Mouse (Mus musculus): ENCODE measurements around the gene Cadps.

Cadps gene

DNA sequence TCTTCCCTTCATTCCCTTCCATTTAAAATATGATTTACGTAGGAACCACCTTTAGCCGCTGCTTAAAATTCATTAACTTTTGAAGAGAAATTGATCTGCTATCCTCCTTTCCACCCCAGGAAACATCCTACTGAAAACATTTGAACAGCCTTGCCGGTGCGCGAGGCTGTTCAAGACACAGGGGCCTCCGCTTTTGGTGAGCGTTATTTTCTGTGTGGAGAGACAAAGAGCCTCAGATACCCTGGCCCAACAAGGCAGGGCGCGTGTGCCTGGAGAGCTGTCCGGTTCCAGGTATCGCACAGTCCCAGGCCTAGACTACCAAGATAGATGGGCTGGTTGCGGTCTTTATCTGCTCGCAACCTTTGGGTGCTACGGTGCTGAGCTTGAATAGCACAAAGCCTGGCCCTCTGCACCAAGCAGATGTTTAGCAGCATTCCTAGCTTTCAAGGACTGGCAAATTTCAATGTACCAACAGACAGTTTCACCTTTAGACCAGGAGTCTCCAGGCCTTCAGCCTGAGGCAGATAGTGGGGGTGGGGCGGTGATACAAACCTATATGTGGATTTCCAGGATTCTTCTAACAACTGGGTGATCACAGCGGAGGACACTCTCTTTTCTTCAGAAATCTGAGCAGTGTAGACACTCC lies 472.5 kb downstream of the Cadps start:
- in situ Hi-C loops (cut with MboI; ENCODE audit: low pct_unique_long_range_greater_than_20kb in 1 of 2, low sequenced_read_pairs in 2 of 2, unreplicated experiment in 1 of 2), result no loop called here

DNA sequence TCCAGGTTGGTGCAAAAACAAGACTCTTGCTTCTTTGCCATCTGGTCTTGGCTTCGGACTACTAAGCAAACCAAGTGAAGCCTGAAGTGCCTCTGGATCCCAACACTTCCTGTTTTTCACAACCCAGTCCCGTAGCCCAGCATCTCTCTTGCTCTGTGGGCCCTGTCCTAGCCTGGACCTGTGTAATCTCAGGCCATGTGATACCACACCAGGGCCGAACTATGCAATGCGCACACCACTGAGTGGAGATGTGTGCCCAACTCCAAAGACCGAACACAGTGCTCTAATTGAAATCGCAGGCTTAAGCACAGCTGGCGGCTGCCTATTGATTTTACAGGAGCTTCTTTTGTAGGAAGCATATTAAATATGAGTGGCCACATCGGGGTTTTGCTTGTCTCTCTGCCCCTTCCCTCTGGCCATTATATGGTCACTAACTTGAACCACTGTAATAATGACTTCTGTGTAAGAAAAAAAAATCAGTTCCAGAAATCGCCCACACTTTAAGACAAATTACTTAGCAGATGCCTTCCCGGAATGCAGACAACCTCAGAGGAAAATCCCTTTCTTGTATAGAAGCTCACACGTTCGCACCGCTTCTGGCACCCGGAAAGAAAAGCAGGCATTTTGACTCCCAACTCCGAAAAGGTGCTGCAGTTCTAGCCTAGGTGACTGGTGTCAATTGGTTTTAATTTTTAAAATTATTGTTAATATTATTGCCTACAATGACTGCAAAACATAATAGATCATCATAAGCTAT lies 473.4 kb downstream of the Cadps start:
- in situ Hi-C loops (cut with MboI; ENCODE audit: low pct_unique_long_range_greater_than_20kb in 1 of 2, low sequenced_read_pairs in 2 of 2, unreplicated experiment in 1 of 2), result no loop called here

DNA sequence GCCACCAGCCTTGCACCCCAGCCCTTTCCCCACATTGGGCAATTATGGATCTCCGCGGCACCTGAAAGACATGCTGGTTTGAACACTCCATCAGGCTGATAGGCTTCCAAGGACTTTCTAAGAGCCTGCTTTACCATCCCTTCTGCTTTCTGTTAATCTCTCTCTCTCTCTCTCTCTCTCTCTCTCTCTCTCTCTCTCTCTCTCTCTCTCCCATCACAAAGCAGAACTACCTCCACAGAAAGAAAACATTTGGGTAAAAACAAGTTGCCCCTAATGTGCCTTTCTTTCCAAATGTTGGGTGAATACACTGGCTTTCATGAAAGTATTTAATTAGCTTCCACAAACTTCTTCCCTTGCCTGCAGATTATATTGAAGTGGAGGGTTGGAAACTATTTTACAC lies 474.8 kb downstream of the Cadps start, which contains the start of gene Fezf2:
TSS of gene Fezf2 (minus strand) at position 101 of the 400 bp plus-strand sequence.
- in situ Hi-C loops (cut with MboI; ENCODE audit: low pct_unique_long_range_greater_than_20kb in 1 of 2, low sequenced_read_pairs in 2 of 2, unreplicated experiment in 1 of 2), result no loop called here

DNA sequence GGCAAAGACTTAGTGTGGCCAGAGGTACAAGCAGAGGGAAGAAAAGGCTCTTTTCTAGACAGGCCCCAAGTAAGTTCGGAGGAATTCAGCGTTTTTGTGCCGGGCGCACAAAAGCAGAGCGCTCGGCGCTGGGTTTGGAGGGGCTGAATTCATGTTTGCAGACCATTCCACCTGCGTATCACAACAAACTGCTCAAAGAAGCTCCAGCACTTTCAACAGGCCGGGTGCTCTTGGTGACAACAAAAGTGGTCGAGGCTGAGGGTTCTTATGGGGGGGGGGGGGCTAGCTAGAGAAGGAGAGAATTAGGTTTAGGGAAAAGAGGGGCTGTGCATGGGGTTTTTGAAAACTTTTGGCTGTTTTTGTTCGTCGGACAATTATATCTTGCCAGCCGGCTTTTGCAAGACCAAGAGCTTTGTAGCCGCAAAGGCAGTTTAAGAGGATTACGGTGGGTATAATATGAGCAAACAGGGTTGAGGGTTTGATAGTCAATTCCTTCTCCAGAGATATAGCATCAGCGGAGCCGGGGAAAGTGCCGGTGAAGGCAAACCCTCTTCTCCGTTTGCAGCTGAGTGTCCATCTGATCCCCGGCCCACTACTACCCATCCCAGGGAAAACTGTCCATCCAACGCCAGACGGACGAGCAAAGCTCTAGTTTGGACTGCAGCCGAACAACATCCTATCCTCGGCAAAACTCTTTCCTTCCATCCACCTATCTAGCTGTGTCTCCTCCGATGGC lies 475.8 kb downstream of the Cadps start:
- in situ Hi-C loops (cut with MboI; ENCODE audit: low pct_unique_long_range_greater_than_20kb in 1 of 2, low sequenced_read_pairs in 2 of 2, unreplicated experiment in 1 of 2), result no loop called here

DNA sequence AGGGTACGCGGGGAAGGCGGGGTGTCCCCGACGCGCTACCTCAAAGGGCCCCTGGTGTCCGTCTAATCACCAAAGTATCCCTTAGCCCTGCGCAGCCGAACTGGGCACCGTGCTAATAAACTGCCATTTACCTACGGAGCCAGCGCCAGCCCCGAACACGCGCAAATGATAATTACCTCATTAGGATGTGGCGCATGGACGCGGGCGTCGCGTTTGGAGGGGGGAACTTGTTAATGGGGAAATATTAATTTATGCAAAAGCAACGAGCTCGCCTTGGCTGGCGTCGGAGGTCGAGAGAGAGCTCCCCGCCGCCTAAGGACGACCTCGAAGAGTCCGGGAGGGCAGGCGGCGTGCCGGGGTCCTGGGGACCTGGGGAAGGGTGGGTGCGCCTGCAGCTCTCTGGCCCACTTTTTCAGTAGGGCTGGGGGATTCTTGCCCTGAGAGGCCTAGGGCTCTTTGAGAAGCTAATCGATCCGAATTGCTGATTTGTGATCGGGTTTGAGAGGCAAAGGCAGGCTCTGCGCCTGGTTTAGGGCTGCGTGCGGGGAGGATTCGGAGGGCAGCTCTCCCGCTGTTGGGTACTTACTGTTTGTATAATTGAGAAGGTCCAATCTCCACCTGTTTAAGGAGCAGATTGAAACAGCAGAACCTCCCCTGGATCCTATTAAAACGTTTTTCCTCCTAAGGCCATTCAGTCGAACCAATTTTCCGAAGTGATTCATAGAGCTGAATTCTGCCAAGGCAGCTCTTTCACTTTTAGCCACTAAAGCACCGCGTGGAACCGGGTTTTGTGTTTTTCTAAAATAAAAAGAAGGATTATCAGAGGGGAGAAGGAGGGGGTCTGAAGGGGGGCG lies 476.6 kb downstream of the Cadps start:
- in situ Hi-C loops (cut with MboI; ENCODE audit: low pct_unique_long_range_greater_than_20kb in 1 of 2, low sequenced_read_pairs in 2 of 2, unreplicated experiment in 1 of 2), result no loop called here

DNA sequence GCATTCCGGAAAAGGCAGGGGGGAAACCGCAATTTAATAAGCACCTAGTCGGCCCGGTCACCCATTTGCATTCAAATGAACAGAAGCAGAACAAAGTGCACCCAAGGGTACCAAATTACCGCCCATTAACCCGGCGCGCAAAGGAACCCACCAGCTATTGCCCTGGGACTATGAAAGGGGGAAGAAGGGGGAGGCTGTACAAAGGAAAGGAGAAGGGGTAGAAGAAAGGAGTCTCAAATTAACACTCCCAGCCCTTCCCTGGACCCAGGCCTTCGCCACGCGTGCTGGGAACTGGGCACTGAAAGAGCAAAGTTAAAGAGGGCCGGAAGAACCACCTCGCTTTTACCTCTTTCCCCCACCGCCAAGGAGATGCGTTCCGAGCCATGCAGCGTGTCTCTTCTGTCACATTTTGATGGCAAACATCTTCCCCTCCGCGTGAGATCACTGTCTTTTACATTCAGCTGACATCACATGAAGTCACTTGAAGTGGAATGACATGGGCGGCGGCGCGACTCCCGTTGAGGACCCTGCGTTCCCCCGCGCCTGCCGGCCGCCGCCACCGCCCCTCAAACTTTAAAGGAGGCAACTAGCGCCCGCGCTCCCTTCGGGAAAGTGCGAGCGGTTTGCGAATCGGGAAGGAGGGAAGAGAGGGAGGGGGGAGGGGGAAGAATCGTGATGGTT lies 477.5 kb downstream of the Cadps start:
- in situ Hi-C loops (cut with MboI; ENCODE audit: low pct_unique_long_range_greater_than_20kb in 1 of 2, low sequenced_read_pairs in 2 of 2, unreplicated experiment in 1 of 2), result no loop called here

DNA sequence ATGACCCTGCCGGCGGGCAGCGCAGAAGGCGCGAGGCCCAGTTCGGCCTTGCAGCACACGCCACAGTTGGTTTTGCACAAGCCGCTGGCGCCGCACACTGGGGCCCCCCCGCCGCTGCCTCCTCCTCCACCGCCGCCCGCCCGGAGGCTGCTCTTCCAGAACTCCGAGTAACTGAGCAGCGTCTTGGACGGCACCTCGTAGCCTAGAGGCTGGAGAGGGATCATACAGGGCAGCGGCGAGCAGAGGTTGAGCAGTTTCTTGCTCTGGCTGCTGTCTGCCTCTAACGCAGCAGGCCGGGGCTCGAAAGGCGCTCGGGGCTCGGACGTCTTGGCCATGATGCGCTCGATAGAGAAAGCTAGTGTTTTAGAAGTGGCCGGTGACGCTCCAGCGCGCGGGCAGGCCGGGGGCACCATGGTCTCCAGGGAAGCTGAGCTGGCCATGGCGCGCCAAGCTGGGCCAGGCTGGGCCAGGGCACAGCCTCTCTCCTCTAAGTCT lies 478.1 kb downstream of the Cadps start:
- in situ Hi-C loops (cut with MboI; ENCODE audit: low pct_unique_long_range_greater_than_20kb in 1 of 2, low sequenced_read_pairs in 2 of 2, unreplicated experiment in 1 of 2), result no loop called here

DNA sequence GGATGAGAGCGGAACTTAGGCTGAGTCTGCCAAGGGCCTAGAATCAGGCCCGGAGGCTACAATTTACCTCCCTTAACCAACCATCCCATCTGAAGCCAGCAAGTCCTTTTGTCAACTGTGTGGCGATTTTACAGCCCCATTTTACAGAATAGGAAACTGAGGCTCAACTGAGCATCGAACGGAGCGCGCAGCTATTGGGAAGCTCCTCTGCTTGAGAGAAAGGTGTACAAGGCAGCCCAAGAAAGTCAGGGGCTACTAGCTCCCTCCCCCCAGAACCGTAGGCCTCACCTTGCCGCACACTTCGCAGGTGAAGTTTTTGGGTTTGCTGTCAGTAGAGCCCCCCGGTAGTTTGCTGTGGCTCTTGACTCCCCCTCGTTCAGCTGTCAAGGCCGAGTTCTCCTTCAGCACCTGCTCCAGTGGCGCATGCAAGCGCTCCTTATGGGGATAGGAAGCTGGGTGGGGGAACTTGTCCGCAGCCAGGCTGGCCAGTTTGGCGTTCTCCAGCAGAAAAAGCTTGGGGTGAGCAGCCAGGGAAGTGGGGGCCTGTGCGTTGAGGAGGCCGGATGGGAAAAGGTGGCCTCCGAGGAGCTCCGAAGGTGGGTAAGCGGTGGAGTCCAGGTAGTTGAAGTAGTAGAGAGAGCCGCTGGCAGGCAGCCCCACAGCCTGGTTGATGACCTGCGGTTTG lies 478.7 kb downstream of the Cadps start:
- in situ Hi-C loops (cut with MboI; ENCODE audit: low pct_unique_long_range_greater_than_20kb in 1 of 2, low sequenced_read_pairs in 2 of 2, unreplicated experiment in 1 of 2), result no loop called here

DNA sequence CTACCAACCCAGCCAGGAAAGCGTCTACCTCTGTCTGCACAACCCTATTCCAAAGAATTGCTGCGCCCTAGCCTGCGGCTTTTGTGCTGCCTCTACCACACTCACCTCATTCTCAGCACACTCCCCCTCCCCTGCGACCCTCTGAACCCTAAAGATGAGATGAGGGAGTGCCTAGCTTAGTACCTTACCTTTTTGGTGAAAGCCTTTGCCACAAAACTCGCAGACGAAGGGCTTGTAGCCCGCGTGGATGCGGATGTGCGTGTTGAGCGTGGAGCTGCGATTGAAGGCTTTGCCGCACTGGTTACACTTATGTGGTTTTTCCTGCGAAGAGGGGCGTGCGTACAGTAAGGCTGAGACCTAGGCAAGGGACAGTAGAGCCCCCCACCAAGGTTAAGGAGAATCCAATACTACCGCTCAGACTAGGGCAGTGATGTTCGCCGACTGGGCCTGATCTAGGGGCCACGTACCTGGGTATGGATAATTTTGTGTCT lies 479.4 kb downstream of the Cadps start:
- in situ Hi-C loops (cut with MboI; ENCODE audit: low pct_unique_long_range_greater_than_20kb in 1 of 2, low sequenced_read_pairs in 2 of 2, unreplicated experiment in 1 of 2), result no loop called here

DNA sequence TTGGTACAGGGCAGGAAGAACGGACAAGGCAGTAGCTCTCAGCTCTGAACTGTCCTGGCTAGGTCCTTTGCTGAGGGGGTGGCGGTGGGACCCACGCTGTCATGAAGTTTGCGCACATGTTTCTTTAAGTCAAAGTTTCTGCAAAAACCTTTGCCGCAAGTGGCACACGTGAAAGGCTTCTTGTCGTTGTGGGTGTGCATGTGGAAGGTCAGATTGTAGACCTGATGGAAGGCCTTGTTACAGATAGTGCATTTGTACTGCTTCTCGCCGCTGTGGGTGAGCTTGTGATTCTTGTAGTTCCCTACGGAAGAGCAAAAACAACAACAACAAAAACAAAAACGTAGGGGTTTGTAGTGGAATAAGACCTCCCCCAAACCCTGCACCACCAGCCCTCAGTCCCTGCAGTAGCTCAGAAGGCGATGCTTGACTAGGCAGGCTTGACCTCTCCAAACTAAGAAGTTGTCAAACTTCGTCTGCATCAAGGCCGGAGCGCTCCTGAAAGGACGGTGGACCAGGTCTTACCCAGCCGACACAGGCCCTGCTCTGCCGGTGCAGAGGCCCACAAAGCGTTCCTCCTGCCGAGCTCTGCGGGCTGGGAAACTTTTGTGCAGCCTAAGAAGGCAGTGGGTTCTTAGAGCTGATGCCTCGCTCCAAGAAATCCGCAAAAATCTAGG lies 480.3 kb downstream of the Cadps start:
- in situ Hi-C loops (cut with MboI; ENCODE audit: low pct_unique_long_range_greater_than_20kb in 1 of 2, low sequenced_read_pairs in 2 of 2, unreplicated experiment in 1 of 2), result no loop called here

DNA sequence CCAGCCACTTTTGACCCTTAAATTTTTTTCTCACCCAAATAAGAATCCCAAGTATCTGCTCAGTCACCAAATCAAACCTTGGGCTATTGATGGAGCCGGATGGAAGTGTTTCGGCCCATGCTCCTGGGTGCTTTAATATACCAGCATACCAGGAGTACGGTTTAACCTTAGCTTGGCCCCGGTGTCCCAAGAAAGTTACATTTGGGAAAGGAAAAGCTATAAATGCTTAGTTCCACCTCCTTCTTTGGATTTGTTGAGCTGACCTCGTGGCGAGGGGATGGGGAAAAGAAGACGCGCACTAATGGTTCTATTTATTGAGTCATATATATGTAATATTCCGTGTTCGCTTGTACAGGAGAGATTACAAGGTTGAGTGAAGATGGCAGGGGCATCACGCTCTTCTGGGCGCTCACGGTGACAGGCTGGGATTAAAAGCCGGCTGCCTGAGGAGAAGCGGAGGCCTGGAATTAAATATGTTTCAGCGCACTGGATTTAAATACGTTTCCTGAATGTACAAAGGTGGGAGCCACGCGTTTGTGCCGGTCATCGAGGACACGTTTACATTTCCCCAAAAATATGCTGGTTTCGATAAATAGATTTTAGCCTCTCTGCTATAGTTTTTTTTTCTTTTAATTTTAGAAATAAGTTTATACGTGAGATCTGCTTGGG lies 481.0 kb downstream of the Cadps start:
- in situ Hi-C loops (cut with MboI; ENCODE audit: low pct_unique_long_range_greater_than_20kb in 1 of 2, low sequenced_read_pairs in 2 of 2, unreplicated experiment in 1 of 2), result no loop called here

DNA sequence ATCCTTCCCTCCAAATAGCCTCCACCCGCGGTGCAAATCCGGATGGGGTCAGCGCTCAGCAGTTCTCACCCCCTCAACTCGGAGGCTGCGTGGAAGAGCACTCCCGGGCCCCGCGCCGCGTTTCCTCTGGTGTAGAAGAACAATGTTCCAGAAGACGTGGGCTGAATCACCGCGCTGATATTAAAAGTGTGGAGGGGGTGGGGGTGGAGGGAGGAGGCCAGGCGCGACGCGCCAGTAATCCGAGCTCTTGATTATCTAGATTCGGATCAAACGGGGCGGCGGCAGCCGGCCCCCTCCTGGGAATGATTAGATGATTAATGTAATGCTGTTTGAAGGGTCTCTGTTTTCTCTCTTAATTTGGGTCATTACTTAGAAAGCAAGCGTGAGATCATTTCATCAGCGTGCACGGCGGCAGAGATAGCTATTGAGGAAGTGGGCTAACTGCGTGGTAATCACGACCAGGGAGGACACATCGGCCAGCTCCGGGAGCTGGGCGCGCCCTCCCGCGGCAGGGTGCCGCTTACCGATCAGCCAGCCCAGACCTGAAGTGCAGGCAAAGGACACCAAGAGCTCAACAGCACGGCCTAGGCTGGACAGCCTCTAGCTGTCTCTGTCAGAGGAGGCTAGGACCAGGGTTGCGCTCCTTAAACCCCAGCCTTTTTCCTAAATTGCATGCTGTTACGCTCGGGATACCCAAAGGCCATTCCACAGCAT lies 481.6 kb downstream of the Cadps start:
- in situ Hi-C loops (cut with MboI; ENCODE audit: low pct_unique_long_range_greater_than_20kb in 1 of 2, low sequenced_read_pairs in 2 of 2, unreplicated experiment in 1 of 2), result no loop called here

DNA sequence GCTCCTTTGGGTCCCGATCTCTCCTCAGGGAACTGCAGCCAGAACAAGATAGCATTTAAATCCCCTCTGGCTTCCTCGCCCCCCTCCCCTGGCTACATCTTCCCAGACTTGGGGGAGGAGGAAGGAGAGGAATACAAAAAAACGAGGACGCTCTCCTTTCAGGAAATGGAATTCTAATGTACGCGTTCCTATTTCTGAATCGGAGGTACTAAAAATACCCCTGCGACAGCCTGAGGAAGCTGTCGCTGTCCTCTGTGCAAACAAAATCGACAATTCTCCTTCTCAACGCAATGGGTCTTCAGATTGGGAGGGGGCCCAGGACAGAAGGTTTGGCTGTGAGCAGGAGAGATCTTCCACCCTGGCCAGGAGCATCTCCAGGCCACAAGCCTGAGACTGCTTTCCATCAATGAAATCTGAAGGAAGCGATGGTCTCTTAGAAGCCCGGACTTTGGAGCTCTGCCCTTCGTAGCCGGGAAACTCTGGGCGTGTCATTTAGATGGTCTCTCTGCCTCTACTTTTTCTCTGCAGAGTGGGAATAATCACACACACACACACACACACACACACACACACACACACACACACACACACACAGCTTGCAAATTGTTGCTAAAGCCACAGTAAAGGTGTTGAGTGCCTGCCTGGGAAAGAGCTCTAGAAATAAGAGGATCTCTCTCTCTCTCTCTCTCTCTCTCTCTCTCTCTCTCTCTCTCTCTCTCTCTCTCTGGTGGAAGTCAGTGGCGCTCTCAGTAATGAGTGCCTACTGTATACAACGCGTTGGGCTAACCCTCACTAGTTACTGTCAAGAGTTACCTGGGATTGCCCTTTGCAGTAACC lies 482.4 kb downstream of the Cadps start:
- in situ Hi-C loops (cut with MboI; ENCODE audit: low pct_unique_long_range_greater_than_20kb in 1 of 2, low sequenced_read_pairs in 2 of 2, unreplicated experiment in 1 of 2), result no loop called here

DNA sequence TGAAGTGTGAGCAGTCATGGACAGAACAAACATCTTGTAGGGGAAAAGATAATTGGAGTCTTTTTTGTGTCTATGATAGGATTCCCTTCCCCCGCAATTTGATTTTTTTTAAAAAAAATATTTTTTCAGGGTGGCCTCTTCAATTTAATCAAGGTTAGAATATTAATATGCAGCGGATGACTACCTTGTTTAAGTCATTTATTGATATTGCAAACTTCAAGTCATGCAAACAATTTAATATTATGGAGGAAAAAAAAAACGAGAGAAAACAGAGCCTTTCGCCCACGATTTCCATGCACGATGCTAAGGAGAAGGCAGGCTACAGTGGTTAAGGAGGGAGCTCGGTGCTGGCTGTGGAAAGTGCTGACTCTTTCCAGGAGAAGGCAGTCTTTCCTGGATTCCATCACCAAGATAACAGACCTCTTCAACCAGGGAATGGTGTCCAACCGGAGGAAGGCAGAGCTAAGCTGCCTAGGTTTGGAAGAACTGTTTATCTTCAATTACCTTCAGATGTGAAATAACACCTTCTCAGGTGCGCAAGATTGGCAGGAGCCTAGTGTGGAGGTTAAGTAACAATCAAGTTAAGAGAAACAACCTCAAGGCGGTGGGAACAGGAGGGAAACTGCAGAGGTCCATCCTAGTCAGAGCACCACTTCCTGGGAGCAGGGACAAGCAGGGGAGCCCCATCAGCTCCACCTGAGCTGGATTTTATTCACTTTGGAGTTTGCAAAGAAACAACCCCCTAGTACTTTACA lies 483.9 kb downstream of the Cadps start:
- in situ Hi-C loops (cut with MboI; ENCODE audit: low pct_unique_long_range_greater_than_20kb in 1 of 2, low sequenced_read_pairs in 2 of 2, unreplicated experiment in 1 of 2), result no loop called here
